Mouse (Mus musculus): ENCODE data around the gene Sirt2. TPM values are rescaled to one million over a fixed set of nuclear protein-coding genes. Genes with fewer than 3 reads are reported as not detected.
A peak's percentile ranks its signal among the peaks of the same experiment; 100 is the strongest.

Sirt2 gene
- total RNA-seq, 2 experiments from 2014 or later = 49.7 to 85.8 TPM

GRCm38 (mm10) chr7:28761907-28762306, 4.6 kb upstream of the Sirt2 start:
- no peak for ATAC-seq (replicated peaks; ENCODE audit: low FRiP score, low TSS enrichment, poor library complexity, severe bottlenecking)

GRCm38 (mm10) chr7:28765211-28765610, 1.3 kb upstream of the Sirt2 start:
- ATAC-seq (replicated peaks; ENCODE audit: low FRiP score, low TSS enrichment, poor library complexity, severe bottlenecking) = no peak

- no peak for ATAC-seq (replicated peaks; ENCODE audit: low FRiP score, low TSS enrichment, poor library complexity, severe bottlenecking)
Observed at GRCm38 (mm10) chr7:28766910-28767309, 375 bp downstream of the Sirt2 start.

GRCm38 (mm10) chr7:28767462-28767965, 979 bp downstream of the Sirt2 start, which contains the start of gene Nfkbib:
TSS of gene Nfkbib (minus strand) at chr7:28767512.
- ATAC-seq (replicated peaks; ENCODE audit: low FRiP score, low TSS enrichment, poor library complexity, severe bottlenecking) = no peak

GRCm38 (mm10) chr7:28769414-28769958, 3.0 kb downstream of the Sirt2 start:
- peak; percentile 24; the same call in 1 of the 2 replicates for ATAC-seq (replicated peaks; ENCODE audit: low FRiP score, low TSS enrichment, poor library complexity, severe bottlenecking)

- 0 out of 2 replicates have a peak, but pooled peaks have one; percentile 28 for ATAC-seq (replicated peaks; ENCODE audit: low FRiP score, low TSS enrichment, poor library complexity, severe bottlenecking)
Observed at GRCm38 (mm10) chr7:28770309-28770708, 3.8 kb downstream of the Sirt2 start.

GRCm38 (mm10) chr7:28771867-28772266, 5.3 kb downstream of the Sirt2 start:
- no peak for ATAC-seq (replicated peaks; ENCODE audit: low FRiP score, low TSS enrichment, poor library complexity, severe bottlenecking)

- no peak for ATAC-seq (replicated peaks; ENCODE audit: low FRiP score, low TSS enrichment, poor library complexity, severe bottlenecking)
Observed at GRCm38 (mm10) chr7:28773163-28773562, 6.6 kb downstream of the Sirt2 start.

- ATAC-seq (replicated peaks; ENCODE audit: low FRiP score, low TSS enrichment, poor library complexity, severe bottlenecking) = no peak
Observed at GRCm38 (mm10) chr7:28774164-28774563, 7.6 kb downstream of the Sirt2 start.

GRCm38 (mm10) chr7:28775129-28775528, 8.6 kb downstream of the Sirt2 start:
- ATAC-seq (replicated peaks; ENCODE audit: low FRiP score, low TSS enrichment, poor library complexity, severe bottlenecking) = no peak

- ATAC-seq (replicated peaks; ENCODE audit: low FRiP score, low TSS enrichment, poor library complexity, severe bottlenecking) = no peak
Observed at GRCm38 (mm10) chr7:28778825-28779224, 12.3 kb downstream of the Sirt2 start.

GRCm38 (mm10) chr7:28780067-28780658, 13.6 kb downstream of the Sirt2 start:
- ATAC-seq (replicated peaks; ENCODE audit: low FRiP score, low TSS enrichment, poor library complexity, severe bottlenecking) = peak; percentile 72

- ATAC-seq (replicated peaks; ENCODE audit: low FRiP score, low TSS enrichment, poor library complexity, severe bottlenecking) = no peak
Observed at GRCm38 (mm10) chr7:28780857-28781256, 14.3 kb downstream of the Sirt2 start.

- ATAC-seq (replicated peaks; ENCODE audit: low FRiP score, low TSS enrichment, poor library complexity, severe bottlenecking) = peak; percentile 24; the same call in 1 of the 2 replicates
Observed at GRCm38 (mm10) chr7:28781261-28781663, 14.7 kb downstream of the Sirt2 start.

- no peak for ATAC-seq (replicated peaks; ENCODE audit: low FRiP score, low TSS enrichment, poor library complexity, severe bottlenecking)
Observed at GRCm38 (mm10) chr7:28785161-28785560, 18.6 kb downstream of the Sirt2 start.

GRCm38 (mm10) chr7:28787884-28788283, 21.3 kb downstream of the Sirt2 start:
- ATAC-seq (replicated peaks; ENCODE audit: low FRiP score, low TSS enrichment, poor library complexity, severe bottlenecking) = no peak

- ATAC-seq (replicated peaks; ENCODE audit: low FRiP score, low TSS enrichment, poor library complexity, severe bottlenecking) = no peak
Observed at GRCm38 (mm10) chr7:28788307-28789195, 22.0 kb downstream of the Sirt2 start, which contains the start of gene Rinl. TSS of gene Rinl (plus strand) at chr7:28788969.

- no peak for ATAC-seq (replicated peaks; ENCODE audit: low FRiP score, low TSS enrichment, poor library complexity, severe bottlenecking)
Observed at GRCm38 (mm10) chr7:28789235-28789634, 22.7 kb downstream of the Sirt2 start.

- ATAC-seq (replicated peaks; ENCODE audit: low FRiP score, low TSS enrichment, poor library complexity, severe bottlenecking) = no peak
Observed at GRCm38 (mm10) chr7:28790066-28790806, 23.7 kb downstream of the Sirt2 start.

Measured in megakaryocyte-erythroid progenitor cell, adult 5-6 weeks (primary cell).